Mouse (Mus musculus) hindlimb bud, embryonic 11.5 days (tissue): ENCODE measurements around the gene Ntrk3.

Experiments
- DNase-seq: peaks from one replicate; pipeline ENCODE4 v3.0.0-alpha.2; 2012; ENCODE audit warnings: low read depth, low spot score; ENCODE audit errors: extremely low spot score

Gene Ntrk3

GRCm38 (mm10) chr7:78720989-78721816 is 16.6 kb downstream of the Ntrk3 start:
- DNase-seq = no peak

- no peak for DNase-seq
Measured at GRCm38 (mm10) chr7:78719795-78720460, 17.9 kb downstream of the Ntrk3 start.

- no peak for DNase-seq
Measured at GRCm38 (mm10) chr7:78719117-78719516, 18.7 kb downstream of the Ntrk3 start.

- no peak for DNase-seq
Measured at GRCm38 (mm10) chr7:78718191-78718609, 19.6 kb downstream of the Ntrk3 start.

GRCm38 (mm10) chr7:78707708-78708107 is 30.1 kb downstream of the Ntrk3 start:
- DNase-seq = no peak

- no peak for DNase-seq
Measured at GRCm38 (mm10) chr7:78707122-78707521, 30.7 kb downstream of the Ntrk3 start.

- no peak for DNase-seq
Measured at GRCm38 (mm10) chr7:78702676-78703075, 35.1 kb downstream of the Ntrk3 start.

GRCm38 (mm10) chr7:78695200-78695599 is 42.6 kb downstream of the Ntrk3 start:
- no peak for DNase-seq

- DNase-seq = no peak
Measured at GRCm38 (mm10) chr7:78693148-78693547, 44.7 kb downstream of the Ntrk3 start.

- no peak for DNase-seq
Measured at GRCm38 (mm10) chr7:78690956-78691355, 46.9 kb downstream of the Ntrk3 start.

- DNase-seq = no peak
Measured at GRCm38 (mm10) chr7:78684943-78685342, 52.9 kb downstream of the Ntrk3 start.

GRCm38 (mm10) chr7:78680871-78681270 is 56.9 kb downstream of the Ntrk3 start:
- no peak for DNase-seq

GRCm38 (mm10) chr7:78669407-78669806 is 68.4 kb downstream of the Ntrk3 start:
- DNase-seq = no peak

GRCm38 (mm10) chr7:78668916-78669315 is 68.9 kb downstream of the Ntrk3 start:
- DNase-seq = no peak

- DNase-seq = no peak
Measured at GRCm38 (mm10) chr7:78668003-78668635, 69.7 kb downstream of the Ntrk3 start.

GRCm38 (mm10) chr7:78660832-78661231 is 77.0 kb downstream of the Ntrk3 start:
- DNase-seq = no peak

GRCm38 (mm10) chr7:78659846-78660245 is 78.0 kb downstream of the Ntrk3 start:
- no peak for DNase-seq

- DNase-seq = no peak
Measured at GRCm38 (mm10) chr7:78658026-78658425, 79.8 kb downstream of the Ntrk3 start.

GRCm38 (mm10) chr7:78656181-78656580 is 81.6 kb downstream of the Ntrk3 start:
- no peak for DNase-seq

- DNase-seq = no peak
Measured at GRCm38 (mm10) chr7:78653686-78654085, 84.1 kb downstream of the Ntrk3 start.

GRCm38 (mm10) chr7:78652296-78652695 is 85.5 kb downstream of the Ntrk3 start:
- DNase-seq = no peak

- DNase-seq = no peak
Measured at GRCm38 (mm10) chr7:78651540-78651939, 86.3 kb downstream of the Ntrk3 start.
